Mouse (Mus musculus): Measurements from ENCODE around the gene Atg9a. TPM values are rescaled to one million over a fixed set of nuclear protein-coding genes. Genes with fewer than 3 reads are reported as not detected.

Atg9a gene
- polyA plus RNA-seq, 1 experiment = 120 TPM

DNA sequence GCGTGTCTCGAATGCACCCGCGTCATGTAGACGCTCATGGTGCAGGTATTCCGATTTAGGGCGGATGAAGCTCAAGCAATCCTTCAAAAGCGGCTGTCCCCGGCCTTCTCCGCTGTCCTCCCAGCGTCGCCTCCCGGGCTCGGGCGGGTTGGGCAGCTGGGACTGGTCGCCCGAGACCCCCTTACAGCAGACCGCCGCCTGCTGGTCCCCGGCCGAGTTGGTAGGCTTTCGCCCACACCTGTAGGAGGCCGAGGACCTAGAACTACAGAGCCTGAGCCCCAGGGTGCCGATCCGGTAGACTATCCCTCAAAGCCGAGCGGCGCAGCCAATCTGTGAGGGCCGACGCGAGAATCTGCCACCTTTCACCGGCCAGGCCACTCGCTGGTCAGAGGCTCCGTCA, 27.5 kb upstream of the Atg9a start, which contains the start of gene Tuba4a:
Gene Tuba4a (minus strand): TSS at position 335 of the 400 bp plus-strand sequence.
- no peak for DNase-seq
- under 1% methylated on average over 34 of the region's 34 CpGs for WGBS
- Histone ChIP-seq H3K27me3 (ENCODE audit: control insufficient read depth, insufficient read depth, low read length) (no peaks in the 10 kb centered on the region), H3K4me1 (ENCODE audit: control insufficient read depth, insufficient read depth, low read length) (peaks cover 11% of the 10 kb centered on the region), H3K27ac (ENCODE audit: insufficient read depth, low read length) (peak within 1 kb of the TSS; percentile 93), H3K4me3 (replicated peaks; ENCODE audit: insufficient read depth, low read depth, low read length) (peak within 1 kb of the TSS; percentile 69)
- no peak for TF ChIP-seq CTCF (IDR thresholded peaks at IDR 0.05; ENCODE audit: borderline replicate concordance, insufficient read depth, low read depth, low read length)
- TF ChIP-seq POLR2A (IDR thresholded peaks at IDR 0.05; ENCODE audit: borderline replicate concordance, insufficient read depth, low read length) = no peak

DNA sequence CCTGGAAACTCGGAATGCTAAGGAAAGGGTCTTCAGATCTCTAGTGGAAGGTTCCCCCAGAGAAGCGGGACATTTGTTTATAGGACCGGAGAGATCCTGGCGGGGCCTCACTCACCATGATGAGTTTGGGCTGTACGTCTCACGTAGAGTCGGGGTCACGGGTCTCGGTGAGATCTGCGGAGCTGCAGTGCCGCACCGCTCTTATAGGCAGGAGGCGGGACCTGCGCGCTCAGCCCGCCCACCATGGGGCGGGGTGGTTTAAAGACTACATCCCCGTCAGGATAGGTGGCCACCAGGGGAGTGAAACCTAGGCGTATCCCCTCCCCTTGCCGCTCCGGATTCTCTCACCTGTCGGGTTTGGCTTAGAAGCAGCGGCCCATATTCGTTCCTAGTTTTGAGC, 27.1 kb upstream of the Atg9a start:
- TF ChIP-seq CTCF (IDR thresholded peaks at IDR 0.05; ENCODE audit: borderline replicate concordance, insufficient read depth, low read depth, low read length) = peak; percentile 36; the same call in 1 of the 2 replicates
- TF ChIP-seq POLR2A (IDR thresholded peaks at IDR 0.05; ENCODE audit: borderline replicate concordance, insufficient read depth, low read length) = peak; percentile 100
- H3K4me1 ChIP-seq (ENCODE audit: control insufficient read depth, insufficient read depth, low read length) = peaks cover 11% of the 10 kb centered on the region
- WGBS = under 1% methylated on average over 24 of the region's 24 CpGs
- H3K4me3 ChIP-seq (replicated peaks; ENCODE audit: insufficient read depth, low read depth, low read length) = peak overlapping the region; percentile 69
- no peaks in the 10 kb centered on the region for H3K27me3 ChIP-seq (ENCODE audit: control insufficient read depth, insufficient read depth, low read length)
- DNase-seq = peak; percentile 97 to 98
- peak overlapping the region; percentile 93 for H3K27ac ChIP-seq (ENCODE audit: insufficient read depth, low read length)

DNA sequence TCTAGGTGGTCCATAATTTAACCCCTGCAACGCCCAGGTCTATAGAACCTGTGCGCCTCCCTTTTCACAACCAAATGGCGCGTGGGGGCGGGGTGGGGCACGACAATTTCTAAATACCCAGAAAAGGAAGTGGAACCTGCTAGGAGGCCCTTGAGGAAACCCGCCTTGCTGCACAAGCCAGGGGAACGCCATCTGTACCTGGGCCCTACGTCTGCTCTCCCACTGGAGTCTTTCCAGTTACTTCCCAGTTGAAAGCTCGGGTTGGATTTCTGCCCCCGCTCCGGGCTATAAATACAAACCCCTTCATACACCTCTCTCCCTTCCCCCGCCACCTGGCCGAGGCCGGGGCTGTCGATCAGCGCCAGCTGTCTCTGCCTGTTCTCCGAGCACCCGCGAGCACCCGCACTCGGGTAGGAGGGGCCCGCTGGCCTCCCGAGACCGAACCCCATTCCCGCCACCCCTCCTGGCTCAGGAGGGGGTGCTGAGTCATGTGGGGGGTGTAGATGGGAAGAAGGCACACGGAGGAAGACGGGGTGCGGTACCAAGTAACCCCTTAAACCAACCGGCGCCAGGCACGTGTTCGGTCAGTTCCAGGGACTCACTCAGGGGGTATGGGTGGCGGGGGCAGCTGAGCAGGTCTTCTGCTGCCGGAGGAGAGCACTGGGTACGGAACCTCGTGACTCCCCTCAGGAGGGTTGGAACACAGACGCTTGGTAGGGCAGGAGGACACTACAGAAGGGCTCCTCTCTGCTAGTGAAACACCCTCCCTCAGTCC, 26.4 kb upstream of the Atg9a start:
- no peaks in the 10 kb centered on the region for H3K27me3 ChIP-seq (ENCODE audit: control insufficient read depth, insufficient read depth, low read length)
- under 1% methylated on average over 38 of the region's 38 CpGs for WGBS

DNA sequence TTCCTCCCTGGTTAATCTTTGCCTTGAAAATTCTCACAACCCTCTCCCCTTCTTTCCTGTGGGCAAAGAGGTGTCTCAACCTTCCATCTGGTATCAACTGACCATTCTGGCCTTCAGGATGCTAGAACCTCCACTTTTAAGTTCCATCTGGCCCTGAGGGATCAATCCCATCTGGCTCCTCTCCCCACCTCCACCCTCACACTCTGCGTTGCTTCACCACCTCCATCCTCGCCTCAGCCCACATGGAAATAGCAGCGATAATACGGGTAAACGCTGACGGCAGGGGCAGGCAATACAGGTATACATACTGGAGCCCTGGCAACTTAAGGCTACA, 25.9 kb upstream of the Atg9a start:
- Histone ChIP-seq H3K27me3 (ENCODE audit: control insufficient read depth, insufficient read depth, low read length) (no peaks in the 10 kb centered on the region), H3K27ac (ENCODE audit: insufficient read depth, low read length) (peak overlapping the region; percentile 93), H3K4me1 (ENCODE audit: control insufficient read depth, insufficient read depth, low read length) (peaks cover 16% of the 10 kb centered on the region), H3K4me3 (replicated peaks; ENCODE audit: insufficient read depth, low read depth, low read length) (peak overlapping the region; percentile 69)
- TF ChIP-seq CTCF (IDR thresholded peaks at IDR 0.05; ENCODE audit: borderline replicate concordance, insufficient read depth, low read depth, low read length) = no peak
- TF ChIP-seq POLR2A (IDR thresholded peaks at IDR 0.05; ENCODE audit: borderline replicate concordance, insufficient read depth, low read length) = peak; percentile 25; the same call in 1 of the 2 replicates
- WGBS = under 1% methylated on average over 6 of the region's 6 CpGs
- DNase-seq = no peak

More for the DNA sequence above, 26.4 kb upstream of the Atg9a start:
- peak; percentile 93 to 97 for DNase-seq
- Histone ChIP-seq H3K4me3 (replicated peaks; ENCODE audit: insufficient read depth, low read depth, low read length) (peak overlapping the region; percentile 69), H3K27ac (ENCODE audit: insufficient read depth, low read length) (peak overlapping the region; percentile 93), H3K4me1 (ENCODE audit: control insufficient read depth, insufficient read depth, low read length) (peaks cover 15% of the 10 kb centered on the region)
- TF ChIP-seq CTCF (IDR thresholded peaks at IDR 0.05; ENCODE audit: borderline replicate concordance, insufficient read depth, low read depth, low read length) (no peak), POLR2A (IDR thresholded peaks at IDR 0.05; ENCODE audit: borderline replicate concordance, insufficient read depth, low read length) (no peak)

DNA sequence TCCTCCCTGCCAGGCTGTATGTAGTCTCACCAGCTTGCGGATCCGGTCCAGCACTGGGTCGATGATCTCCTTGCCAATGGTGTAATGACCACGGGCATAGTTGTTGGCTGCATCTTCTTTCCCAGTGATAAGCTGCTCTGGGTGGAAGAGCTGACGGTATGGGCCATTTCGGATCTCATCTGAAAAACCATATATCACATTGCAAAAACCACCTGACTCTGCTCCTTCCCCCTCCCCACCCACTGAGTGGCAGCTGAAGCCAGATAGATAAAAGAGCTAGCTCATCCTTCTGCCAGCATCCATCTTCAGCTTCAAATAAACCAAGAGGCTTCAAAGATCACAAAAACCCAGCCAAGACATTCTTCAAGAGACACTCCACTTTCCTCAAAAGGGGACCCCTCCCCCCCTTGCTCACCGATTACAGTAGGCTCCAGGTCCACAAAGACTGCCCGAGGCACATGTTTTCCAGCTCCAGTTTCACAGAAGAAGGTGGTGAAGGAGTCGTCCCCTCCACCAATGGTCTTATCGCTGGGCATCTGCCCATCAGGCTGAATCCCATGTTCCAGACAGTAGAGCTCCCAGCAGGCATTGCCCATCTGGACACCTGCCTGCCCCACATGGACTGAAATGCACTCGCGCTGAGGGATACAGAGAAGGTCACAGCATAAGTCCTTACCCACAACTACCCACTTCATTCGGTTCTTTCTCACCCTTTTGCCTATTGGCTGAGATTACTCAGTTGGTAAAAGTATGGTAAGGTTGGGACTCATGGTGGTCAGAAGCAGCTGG, 25.0 kb upstream of the Atg9a start:
- 10% methylated on average over 13 of the region's 13 CpGs for WGBS
- Histone ChIP-seq H3K4me3 (replicated peaks; ENCODE audit: insufficient read depth, low read depth, low read length) (peak overlapping the region; percentile 69), H3K4me1 (ENCODE audit: control insufficient read depth, insufficient read depth, low read length) (peaks cover 18% of the 10 kb centered on the region), H3K27ac (ENCODE audit: insufficient read depth, low read length) (peak overlapping the region; percentile 93; the same call in 1 of the 2 replicates), H3K27me3 (ENCODE audit: control insufficient read depth, insufficient read depth, low read length) (no peaks in the 10 kb centered on the region)
- TF ChIP-seq CTCF (IDR thresholded peaks at IDR 0.05; ENCODE audit: borderline replicate concordance, insufficient read depth, low read depth, low read length) = no peak
- TF ChIP-seq POLR2A (IDR thresholded peaks at IDR 0.05; ENCODE audit: borderline replicate concordance, insufficient read depth, low read length) = no peak
- DNase-seq = peak; percentile 64 to 74

DNA sequence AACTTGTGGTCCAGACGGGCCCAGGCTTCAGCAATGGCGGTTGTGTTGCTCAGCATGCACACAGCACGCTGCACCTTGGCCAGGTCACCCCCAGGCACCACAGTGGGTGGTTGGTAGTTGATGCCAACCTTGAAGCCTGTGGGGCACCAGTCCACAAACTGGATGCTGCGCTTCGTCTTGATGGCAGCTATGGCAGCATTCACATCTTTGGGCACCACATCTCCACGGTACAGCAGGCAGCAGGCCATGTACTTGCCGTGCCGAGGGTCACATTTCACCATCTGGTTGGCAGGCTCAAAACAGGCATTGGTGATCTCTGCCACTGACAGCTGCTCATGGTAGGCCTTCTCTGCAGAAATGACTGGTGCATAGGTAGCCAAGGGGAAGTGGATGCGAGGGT, 23.8 kb upstream of the Atg9a start:
- Histone ChIP-seq H3K27me3 (ENCODE audit: control insufficient read depth, insufficient read depth, low read length) (no peaks in the 10 kb centered on the region), H3K4me1 (ENCODE audit: control insufficient read depth, insufficient read depth, low read length) (peaks cover 27% of the 10 kb centered on the region), H3K27ac (ENCODE audit: insufficient read depth, low read length) (peak overlapping the region; percentile 41), H3K4me3 (replicated peaks; ENCODE audit: insufficient read depth, low read depth, low read length) (peak overlapping the region; percentile 69)
- 10% methylated on average over 9 of the region's 9 CpGs for WGBS
- peak; percentile 35 to 36 for DNase-seq
- TF ChIP-seq POLR2A (IDR thresholded peaks at IDR 0.05; ENCODE audit: borderline replicate concordance, insufficient read depth, low read length) = no peak
- TF ChIP-seq CTCF (IDR thresholded peaks at IDR 0.05; ENCODE audit: borderline replicate concordance, insufficient read depth, low read depth, low read length) = no peak

DNA sequence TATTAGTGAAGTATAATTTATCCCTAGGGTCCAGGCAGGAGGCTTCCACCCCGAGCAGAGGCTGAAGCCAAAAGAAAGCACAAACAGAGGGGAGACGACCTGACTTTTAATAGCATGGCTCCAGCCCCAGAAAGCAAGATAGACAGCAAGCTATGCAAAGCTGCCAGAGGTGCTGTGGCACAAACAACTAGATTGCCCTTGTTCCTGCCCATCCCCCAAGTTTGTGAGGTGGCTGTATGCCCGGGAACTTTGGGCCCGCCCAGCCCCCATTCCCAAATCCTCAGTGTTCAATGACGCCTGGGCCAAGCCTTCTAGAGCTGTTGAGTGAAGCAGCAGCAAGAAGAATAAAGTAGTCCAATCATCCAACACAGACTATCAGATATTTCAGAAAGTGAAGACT, 22.9 kb upstream of the Atg9a start:
- 27% methylated on average over 5 of the region's 5 CpGs for WGBS
- Histone ChIP-seq H3K27ac (ENCODE audit: insufficient read depth, low read length) (no peak overlapping the region), H3K4me1 (ENCODE audit: control insufficient read depth, insufficient read depth, low read length) (peaks cover 27% of the 10 kb centered on the region), H3K4me3 (replicated peaks; ENCODE audit: insufficient read depth, low read depth, low read length) (peak overlapping the region; percentile 17), H3K27me3 (ENCODE audit: control insufficient read depth, insufficient read depth, low read length) (no peaks in the 10 kb centered on the region)
- no peak for TF ChIP-seq POLR2A (IDR thresholded peaks at IDR 0.05; ENCODE audit: borderline replicate concordance, insufficient read depth, low read length)
- TF ChIP-seq CTCF (IDR thresholded peaks at IDR 0.05; ENCODE audit: borderline replicate concordance, insufficient read depth, low read depth, low read length) = no peak
- peak; percentile 52 to 55 for DNase-seq

Data from cerebellum, adult 2 months (tissue).